Mouse (Mus musculus) MEL (cell line): ENCODE measurements around the gene Cabp7. TPM values are rescaled to one million over a fixed set of nuclear protein-coding genes. Genes with fewer than 3 reads are reported as not detected.

Source experiments
- DNase-seq: peaks from one replicate; pipeline ENCODE4 v3.0.0; 2011; ENCODE audit warnings: low read depth, low spot score
- H3K27ac ChIP-seq: 2 replicates; pipeline ENCODE4 v1.5.1; 2012; ENCODE audit warnings: low read depth, mild to moderate bottlenecking, control low read depth, low read length, moderate library complexity; ENCODE audit not compliant: control insufficient read depth
- H3K27me3 ChIP-seq, 2 experiments: fragments of 150-350 bp in 1 of 2; sonication (generic) in 1 of 2; 2 replicates each; pipeline ENCODE4 v1.6.1; 2012; ENCODE audit warnings: low read length in 2 of 2, mild to moderate bottlenecking in 2 of 2, improper control_type of control experiment in 1 of 2, moderate library complexity in 1 of 2; ENCODE audit not compliant: insufficient read depth in 2 of 2, control insufficient read depth in 1 of 2
- H3K36me3 ChIP-seq, 2 experiments: 2 replicates each; pipeline ENCODE4 v1.6.1; 2012 to 2014; ENCODE audit warnings: low read length in 2 of 2, improper control_type of control experiment in 1 of 2, inconsistent platforms in 1 of 2, mild to moderate bottlenecking in 1 of 2; ENCODE audit not compliant: insufficient read depth in 2 of 2, control insufficient read depth in 1 of 2
- H3K4me1 ChIP-seq, 2 experiments: fragments of 150-350 bp in 1 of 2; sonication (generic) in 1 of 2; 2 replicates each; pipeline ENCODE4 v1.6.1; 2012; ENCODE audit warnings: low read length in 2 of 2, improper control_type of control experiment in 1 of 2, mild to moderate bottlenecking in 1 of 2; ENCODE audit not compliant: insufficient read depth in 2 of 2, control insufficient read depth in 1 of 2
- H3K4me3 ChIP-seq, 2 experiments: fragments of 150-350 bp in 1 of 2; sonication (generic) in 1 of 2; 2 replicates each; pipeline ENCODE4 v1.5.1; 2012; ENCODE audit warnings: low read depth in 2 of 2, low read length in 2 of 2, mild to moderate bottlenecking in 2 of 2, moderate library complexity in 2 of 2, control low read depth in 1 of 2, improper control_type of control experiment in 1 of 2; ENCODE audit not compliant: control insufficient read depth in 1 of 2, insufficient read depth in 1 of 2
- H3K79me2 ChIP-seq: 2 replicates; pipeline ENCODE4 v1.6.1; 2012; ENCODE audit warnings: mild to moderate bottlenecking, low read length, moderate library complexity; ENCODE audit not compliant: control insufficient read depth, poor library complexity, insufficient read depth
- H3K9ac ChIP-seq: 2 replicates; pipeline ENCODE4 v1.6.1; 2012; ENCODE audit warnings: low read depth, mild to moderate bottlenecking, control low read depth, low read length, moderate library complexity; ENCODE audit not compliant: control insufficient read depth, poor library complexity, severe bottlenecking
- H3K9me3 ChIP-seq: fragments of 150-350 bp; sonication (generic); replicated peaks from 2 replicates; pipeline ENCODE4 v1.6.1; 2012; ENCODE audit warnings: mild to moderate bottlenecking, low read length, improper control_type of control experiment, moderate library complexity; ENCODE audit not compliant: insufficient read depth
- BHLHE40 ChIP-seq: IDR thresholded peaks from 2 replicates; pipeline ENCODE4 v1.6.1; 2012; ENCODE audit warnings: low read depth, mild to moderate bottlenecking, inconsistent platforms, low read length, improper control_type of control experiment, borderline replicate concordance
- CHD2 ChIP-seq: IDR thresholded peaks from 2 replicates; pipeline ENCODE4 v1.6.1; 2011; ENCODE audit warnings: low read length, improper control_type of control experiment
- E2F4 ChIP-seq: IDR thresholded peaks from 2 replicates; pipeline ENCODE4 v1.6.1; 2011; ENCODE audit warnings: low read depth, low read length, improper control_type of control experiment, borderline replicate concordance
- ELF1 ChIP-seq: IDR thresholded peaks from 2 replicates; pipeline ENCODE4 v1.6.1; 2014; ENCODE audit warnings: low read depth, mild to moderate bottlenecking, inconsistent platforms, low read length, improper control_type of control experiment, moderate library complexity
- ETS1 ChIP-seq: IDR thresholded peaks from 2 replicates; pipeline ENCODE4 v1.6.1; 2012; ENCODE audit warnings: low read depth, mild to moderate bottlenecking, inconsistent platforms, low read length, improper control_type of control experiment, moderate library complexity
- GATA1 ChIP-seq: IDR thresholded peaks from 2 replicates; pipeline ENCODE4 v1.6.1; 2011; ENCODE audit warnings: low read depth, low read length, improper control_type of control experiment
- KAT2A ChIP-seq: conservative IDR thresholded peaks from 2 replicates; pipeline ENCODE4 v1.6.1; 2012; ENCODE audit warnings: low read depth, low read length, improper control_type of control experiment, inconsistent platforms
- MAX ChIP-seq: IDR thresholded peaks from 2 replicates; pipeline ENCODE4 v1.6.1; 2011; ENCODE audit warnings: low read length, improper control_type of control experiment
- MAZ ChIP-seq: IDR thresholded peaks from 2 replicates; pipeline ENCODE4 v1.6.1; 2012; ENCODE audit warnings: low read depth, mild to moderate bottlenecking, inconsistent platforms, low read length, improper control_type of control experiment
- MEF2A ChIP-seq: IDR thresholded peaks from 2 replicates; pipeline ENCODE4 v1.6.1; 2014; ENCODE audit warnings: low read depth, mild to moderate bottlenecking, inconsistent platforms, low read length, improper control_type of control experiment; ENCODE audit not compliant: poor library complexity, insufficient replicate concordance, severe bottlenecking; ENCODE audit errors: extremely low read depth
- MYB ChIP-seq: IDR thresholded peaks from 2 replicates; pipeline ENCODE4 v1.6.1; 2011; ENCODE audit warnings: mild to moderate bottlenecking, low read depth, low read length, improper control_type of control experiment
- MYC ChIP-seq: IDR thresholded peaks from 2 replicates; pipeline ENCODE4 v1.6.1; 2011; ENCODE audit warnings: low read depth, mild to moderate bottlenecking, low read length, improper control_type of control experiment, moderate library complexity
- NELFE ChIP-seq: IDR thresholded peaks from 2 replicates; pipeline ENCODE4 v1.6.1; 2011; ENCODE audit warnings: low read depth, low read length, improper control_type of control experiment
- POLR2A ChIP-seq, 2 experiments: IDR thresholded peaks; 2 replicates each; pipeline ENCODE4 v1.6.1; 2011 to 2012; ENCODE audit warnings: low read length in 2 of 2, mild to moderate bottlenecking in 2 of 2, control low read depth in 1 of 2, improper control_type of control experiment in 1 of 2, low read depth in 1 of 2, moderate library complexity in 1 of 2; ENCODE audit not compliant: control insufficient read depth in 1 of 2, insufficient read depth in 1 of 2, poor library complexity in 1 of 2
- POLR2AphosphoS2 ChIP-seq: IDR thresholded peaks from 2 replicates; pipeline ENCODE4 v1.6.1; 2011; ENCODE audit warnings: low read length, improper control_type of control experiment
- POLR2AphosphoS5 ChIP-seq: IDR thresholded peaks from 2 replicates; pipeline ENCODE4 v1.6.1; 2012; ENCODE audit warnings: low read depth, borderline replicate concordance, mild to moderate bottlenecking, inconsistent platforms, low read length, moderate library complexity, mixed read lengths
- RAD21 ChIP-seq: IDR thresholded peaks from 2 replicates; pipeline ENCODE4 v1.6.1; 2011; ENCODE audit warnings: mild to moderate bottlenecking, low read depth, low read length, improper control_type of control experiment
- SIN3A ChIP-seq: IDR thresholded peaks from 2 replicates; pipeline ENCODE4 v1.6.1; 2012; ENCODE audit warnings: low read length, improper control_type of control experiment, inconsistent platforms
- TAL1 ChIP-seq: IDR thresholded peaks from 2 replicates; pipeline ENCODE4 v1.6.1; 2012; ENCODE audit warnings: mild to moderate bottlenecking, inconsistent platforms, low read length, moderate library complexity, mixed read lengths
- TBP ChIP-seq: IDR thresholded peaks from 2 replicates; pipeline ENCODE4 v1.8.0; 2011; ENCODE audit warnings: low read depth, low read length, improper control_type of control experiment
- UBTF ChIP-seq: IDR thresholded peaks from 2 replicates; pipeline ENCODE4 v1.6.1; 2012; ENCODE audit warnings: low read depth, mild to moderate bottlenecking, inconsistent platforms, low read length, improper control_type of control experiment, moderate library complexity, borderline replicate concordance; ENCODE audit not compliant: insufficient read depth
- USF1 ChIP-seq: IDR thresholded peaks from 2 replicates; pipeline ENCODE4 v1.6.1; 2014; ENCODE audit warnings: low read depth, mild to moderate bottlenecking, inconsistent platforms, low read length, improper control_type of control experiment, moderate library complexity
- ZC3H11A ChIP-seq: IDR thresholded peaks from 2 replicates; pipeline ENCODE4 v1.6.1; 2012; ENCODE audit warnings: low read depth, mild to moderate bottlenecking, inconsistent platforms, low read length, improper control_type of control experiment
- ZKSCAN1 ChIP-seq: IDR thresholded peaks from 2 replicates; pipeline ENCODE4 v1.6.1; 2012; ENCODE audit warnings: low read depth, mild to moderate bottlenecking, inconsistent platforms, low read length, improper control_type of control experiment, moderate library complexity
- ZMIZ1 ChIP-seq: IDR thresholded peaks from 2 replicates; pipeline ENCODE4 v1.6.1; 2012; ENCODE audit warnings: low read depth, mild to moderate bottlenecking, inconsistent platforms, low read length, improper control_type of control experiment, moderate library complexity
- polyA plus RNA-seq, 2 experiments: library from polyadenylated mRNA; stranded (reverse) in 1 of 2; unstranded in 1 of 2; fragments of >175 nt in 1 of 2; fragments of >200 nt in 1 of 2; gene quantifications; 2 replicates each; pipeline versions ENCODE4 v1.2.1 to v1.2.4; 2012; ENCODE audit warnings: low replicate concordance in 2 of 2, low read depth in 1 of 2; ENCODE audit not compliant: insufficient read length in 2 of 2, insufficient read depth in 1 of 2, missing spikeins in 1 of 2
- total RNA-seq: library from RNA; depleted of rRNA; stranded (reverse); fragments of 300-350 nt; gene quantifications from 2 replicates; pipeline ENCODE4 v1.2.3, GENCODE M21; 2012

Gene Cabp7
- total and polyA plus RNA-seq, 3 experiments, result 0.23 TPM; not detected in 2

DNA sequence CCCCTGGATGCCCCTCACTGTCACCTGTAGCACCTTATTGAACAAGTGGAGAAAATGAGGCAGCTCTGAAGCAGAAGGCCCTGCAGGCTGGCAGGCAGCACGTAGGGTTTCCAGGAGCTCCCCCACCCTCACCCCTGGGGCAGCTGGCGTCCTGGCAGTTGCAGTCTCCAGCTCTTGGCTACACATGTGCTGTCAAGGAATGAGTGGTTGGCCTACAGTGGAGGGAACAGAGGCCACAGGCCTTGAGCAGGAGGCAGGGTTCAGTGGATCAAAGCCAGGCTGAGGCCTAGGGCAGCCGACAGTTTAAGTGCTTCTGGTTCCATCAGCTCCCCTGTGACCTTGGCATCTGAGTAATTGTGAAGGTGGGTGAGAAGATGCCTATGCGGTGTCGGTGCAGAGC lies 15.7 kb downstream of the Cabp7 start:
- DNase-seq, result no peak
- Histone ChIP-seq H3K79me2 (no peaks in the 10 kb centered on the region), H3K36me3 (peaks cover 0 to 3% of the 10 kb centered on the region in 2 experiments; a peak in 2 of 4 replicates), H3K27me3 (no peaks in the 10 kb centered on the region), H3K4me1 (peaks cover 0 to 11% of the 10 kb centered on the region in 2 experiments; a peak in 3 of 4 replicates), H3K4me3 (no peak overlapping the region), H3K9ac (no peak overlapping the region), H3K27ac (no peak overlapping the region), H3K9me3 (no peaks in the 10 kb centered on the region)
- no peak for TF ChIP-seq MAX
- TF ChIP-seq ETS1, result no peak
- no peak for TF ChIP-seq BHLHE40
- no peak for TF ChIP-seq POLR2A (IDR thresholded peaks at IDR 0.05; ENCODE audit: control insufficient read depth in 1 of 2, insufficient read depth in 1 of 2, low read depth in 1 of 2, low read length in 2 of 2, poor library complexity in 1 of 2)
- no peak for TF ChIP-seq MAZ

GRCm38 (mm10) chr11:4730096-4730495 lies 16.5 kb downstream of the Cabp7 start:
- peaks cover 0 to 3% of the 10 kb centered on the region in 2 experiments; a peak in 2 of 4 replicates for H3K36me3 ChIP-seq
- TF ChIP-seq ETS1 (no peak), POLR2AphosphoS2 (no peak), E2F4 (no peak), CHD2 (no peak), GATA1 (no peak), RAD21 (no peak), ZC3H11A (no peak)
- TF ChIP-seq, all 39 proteins: peak for 0
- no peaks in the 10 kb centered on the region for H3K9me3 ChIP-seq
- no peak overlapping the region for H3K27ac ChIP-seq
- peak overlapping the region; percentile 27 for H3K9ac ChIP-seq
- no peaks in the 10 kb centered on the region for H3K79me2 ChIP-seq
- no peak overlapping the region for H3K4me3 ChIP-seq
- no peaks in the 10 kb centered on the region for H3K27me3 ChIP-seq
- DNase-seq, result no peak
- H3K4me1 ChIP-seq, result peaks cover 0 to 11% of the 10 kb centered on the region in 2 experiments; a peak in 3 of 4 replicates

DNA sequence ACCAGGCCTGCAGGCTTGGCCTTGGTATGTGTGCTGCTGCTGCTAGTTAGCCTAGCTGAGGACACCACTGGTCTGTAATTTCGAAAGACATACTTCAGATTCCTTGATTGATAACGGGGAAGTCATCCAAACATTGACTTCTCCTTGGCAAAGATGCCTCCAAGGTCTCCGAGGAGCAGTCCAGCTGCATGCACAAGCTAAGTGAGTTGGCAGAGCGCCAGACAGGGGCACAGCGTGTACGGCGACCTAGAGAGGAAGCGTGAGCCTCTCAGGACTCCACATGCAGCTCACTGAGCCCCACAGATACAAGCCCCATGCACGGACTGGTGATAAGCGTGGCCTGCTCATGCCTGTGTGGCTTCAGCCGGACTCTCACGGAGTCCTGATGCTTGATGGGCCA lies 17.0 kb downstream of the Cabp7 start:
- Histone ChIP-seq H3K36me3 (peaks cover 0 to 3% of the 10 kb centered on the region in 2 experiments; a peak in 2 of 4 replicates), H3K4me3 (no peak overlapping the region), H3K27ac (no peak overlapping the region), H3K9me3 (no peaks in the 10 kb centered on the region), H3K4me1 (peaks cover 0 to 11% of the 10 kb centered on the region in 2 experiments; a peak in 3 of 4 replicates), H3K9ac (peak overlapping the region; percentile 27), H3K27me3 (no peaks in the 10 kb centered on the region), H3K79me2 (no peaks in the 10 kb centered on the region)
- peak; percentile 92 for DNase-seq
- TF ChIP-seq CHD2 (no peak), MYB (no peak), ZKSCAN1 (no peak), NELFE (no peak), RAD21 (no peak; the same call in 1 of the 2 replicates), UBTF (no peak), ELF1 (no peak), GATA1 (peak; percentile 68), SIN3A (peak; percentile 80), E2F4 (no peak), POLR2A (IDR thresholded peaks at IDR 0.05; ENCODE audit: control insufficient read depth in 1 of 2, insufficient read depth in 1 of 2, low read depth in 1 of 2, low read length in 2 of 2, poor library complexity in 1 of 2) (no peak), USF1 (no peak), TAL1 (peak; percentile 32), ZMIZ1 (no peak), ZC3H11A (no peak), MYC (peak; percentile 90), KAT2A (no peak), POLR2AphosphoS2 (no peak), POLR2AphosphoS5 (no peak), TBP (peak; percentile 13; the same call in 1 of the 2 replicates), MEF2A (no peak)
